Mouse (Mus musculus) forelimb bud, embryonic 11.5 days (tissue): Measurements from ENCODE around the gene Nprl2.
A peak's percentile ranks its signal among the peaks of the same experiment; 100 is the strongest.

Experiments
- DNase-seq: peaks from one replicate; pipeline ENCODE4 v3.0.0-alpha.2; 2012; ENCODE audit warnings: low read depth, low spot score

The Nprl2 gene

GRCm38 (mm10) chr9:107577871-107578270 lies 35.8 kb downstream of the Nprl2 start:
- no peak for DNase-seq

- no peak for DNase-seq
Observed at GRCm38 (mm10) chr9:107578587-107578986, 36.6 kb downstream of the Nprl2 start, which contains the start of gene Naa80. Naa80 (plus strand) TSS chr9:107578887.

- DNase-seq: no peak
Observed at GRCm38 (mm10) chr9:107579023-107579900, 37.2 kb downstream of the Nprl2 start.

- DNase-seq: peak; percentile 77
Observed at GRCm38 (mm10) chr9:107580501-107581317, 38.7 kb downstream of the Nprl2 start, which contains the start of gene Hyal3. Hyal3 (plus strand) TSS chr9:107580818.

- DNase-seq: no peak
Observed at GRCm38 (mm10) chr9:107581584-107581983, 39.6 kb downstream of the Nprl2 start.

- DNase-seq: no peak
Observed at GRCm38 (mm10) chr9:107582509-107583062, 40.6 kb downstream of the Nprl2 start.

- DNase-seq: no peak
Observed at GRCm38 (mm10) chr9:107583174-107583573, 41.1 kb downstream of the Nprl2 start.

- DNase-seq: no peak
Observed at GRCm38 (mm10) chr9:107586504-107586903, 44.5 kb downstream of the Nprl2 start.

- DNase-seq: peak; percentile 97
Observed at GRCm38 (mm10) chr9:107586974-107587832, 45.2 kb downstream of the Nprl2 start, which contains the start of gene Ifrd2. Ifrd2 (plus strand) TSS chr9:107587642.

- DNase-seq: no peak
Observed at GRCm38 (mm10) chr9:107587833-107588639, 46.0 kb downstream of the Nprl2 start.

- DNase-seq: no peak
Observed at GRCm38 (mm10) chr9:107590058-107590772, 48.2 kb downstream of the Nprl2 start.

- DNase-seq: no peak
Observed at GRCm38 (mm10) chr9:107590773-107591060, 48.7 kb downstream of the Nprl2 start.

- DNase-seq: no peak
Observed at GRCm38 (mm10) chr9:107593101-107593976, 51.3 kb downstream of the Nprl2 start.

GRCm38 (mm10) chr9:107594281-107595062 lies 52.4 kb downstream of the Nprl2 start:
- DNase-seq: no peak
